Mouse (Mus musculus) spleen, adult 2 months (tissue): Measurements from ENCODE around the gene Zcwpw1. TPM values are rescaled to one million over a fixed set of nuclear protein-coding genes. Genes with fewer than 3 reads are reported as not detected.

ENCODE experiments used
- DNase-seq, 2 experiments: peaks; one replicate each; pipeline versions ENCODE4 v3.0.0 to v3.0.0-alpha.2; 2012 to 2021; ENCODE audit warnings: low spot score in 2 of 2, low read depth in 1 of 2
- H3K27ac ChIP-seq: fragments of 200-500 bp; 2 replicates; pipeline ENCODE4 v1.5.1; 2012; ENCODE audit warnings: low read length, inconsistent platforms; ENCODE audit not compliant: insufficient read depth
- H3K27me3 ChIP-seq: fragments of 200-500 bp; 2 replicates; pipeline ENCODE4 v1.6.1; 2012; ENCODE audit warnings: mild to moderate bottlenecking, moderate library complexity, low read length, inconsistent platforms; ENCODE audit not compliant: control insufficient read depth, insufficient read depth
- H3K36me3 ChIP-seq: fragments of 200-500 bp; 2 replicates; pipeline ENCODE4 v1.6.1; 2012; ENCODE audit warnings: mild to moderate bottlenecking, low read length, inconsistent platforms; ENCODE audit not compliant: control insufficient read depth, insufficient read depth
- H3K4me1 ChIP-seq: fragments of 200-500 bp; 2 replicates; pipeline ENCODE4 v1.6.1; 2011; ENCODE audit warnings: inconsistent platforms; ENCODE audit not compliant: control insufficient read depth, insufficient read depth, insufficient read length
- H3K4me3 ChIP-seq: fragments of 200-500 bp; 2 replicates; pipeline ENCODE4 v1.5.1; 2011; ENCODE audit warnings: mild to moderate bottlenecking, inconsistent platforms; ENCODE audit not compliant: insufficient read depth, insufficient read length; ENCODE audit errors: extremely low read depth
- CTCF ChIP-seq: fragments of 200-500 bp; IDR thresholded peaks from 2 replicates; pipeline ENCODE4 v1.5.1; 2011; ENCODE audit warnings: mild to moderate bottlenecking, inconsistent platforms; ENCODE audit not compliant: insufficient read depth, insufficient read length, insufficient replicate concordance; ENCODE audit errors: extremely low read depth
- POLR2A ChIP-seq: fragments of 200-500 bp; IDR thresholded peaks from 2 replicates; pipeline ENCODE4 v1.6.1; 2011; ENCODE audit warnings: low read depth, low read length, inconsistent platforms
- WGBS: fragments of 180-500 bp; shearing (Covaris S2); methylation state at CpG from one replicate; pipeline ENCODE4 v1.1.7; 2018; 5-methylcytosine and 5-hydroxymethylcytosine counted together
- polyA plus RNA-seq: library from polyadenylated mRNA; depleted of rRNA; stranded (reverse); fragments of >200 nt; gene quantifications from 2 replicates; pipeline ENCODE4 v1.2.3, GENCODE M21; 2012

Zcwpw1 gene
- polyA plus RNA-seq, 1 experiment, result 1.6 TPM

DNA sequence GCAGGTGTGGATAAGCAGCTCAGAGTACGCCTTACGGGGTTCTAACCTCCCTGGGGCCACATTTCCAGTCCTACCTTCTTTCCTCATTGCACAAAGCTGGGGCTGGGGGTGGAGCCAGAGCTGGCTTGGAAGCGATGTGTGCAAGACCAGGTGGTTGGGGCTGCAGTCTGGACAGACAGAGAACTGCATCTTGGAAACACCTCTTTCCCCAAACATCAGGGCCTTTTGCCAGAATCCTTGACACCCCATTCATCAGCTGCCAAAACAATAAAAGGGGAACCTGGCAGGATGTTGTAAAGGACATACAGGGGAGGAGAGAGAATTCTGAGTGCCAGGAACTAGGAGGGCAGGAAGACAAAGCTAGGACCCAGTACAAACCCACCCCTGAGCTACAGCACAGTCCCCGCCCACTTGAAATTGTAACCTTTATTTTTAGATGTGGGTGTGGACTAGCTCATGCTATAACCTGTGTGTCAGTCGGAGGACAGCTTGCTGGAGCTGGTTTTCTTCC, 11.1 kb upstream of the Zcwpw1 start:
- Histone ChIP-seq H3K4me3 (no peak overlapping the region), H3K27ac (peak overlapping the region; percentile 27), H3K27me3 (no peaks in the 10 kb centered on the region), H3K36me3 (peaks cover 2% of the 10 kb centered on the region), H3K4me1 (peaks cover 9% of the 10 kb centered on the region)
- WGBS, result 12% methylated on average over 5 of the region's 5 CpGs
- TF ChIP-seq CTCF, result no peak
- no peak for TF ChIP-seq POLR2A
- DNase-seq, result no peak

DNA sequence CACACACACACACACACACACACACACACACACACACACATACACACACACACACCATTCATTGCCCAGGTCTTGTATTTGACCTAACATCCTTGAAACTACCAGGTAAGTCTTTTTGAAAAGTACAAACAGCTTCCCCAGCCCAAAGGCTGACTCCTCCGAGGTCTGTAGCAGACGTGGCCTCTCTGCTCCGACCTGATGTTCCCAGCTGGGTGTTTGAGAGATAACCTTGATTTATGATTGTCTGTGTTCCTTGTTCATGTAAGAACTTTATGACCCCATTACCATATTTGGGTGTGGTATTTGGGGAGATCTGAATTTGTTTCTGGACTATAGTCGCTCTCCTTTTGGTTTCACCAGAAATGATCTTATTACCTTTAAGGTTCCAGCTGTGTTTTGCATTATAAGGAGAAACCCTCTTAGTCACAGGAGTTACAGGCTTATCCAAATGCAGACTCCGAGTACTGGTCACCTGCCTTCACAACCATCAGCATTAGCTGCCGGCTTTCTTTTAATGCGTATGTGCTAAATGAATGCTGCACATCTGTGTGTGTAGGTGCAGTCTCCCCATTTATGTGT, 10.2 kb upstream of the Zcwpw1 start:
- no peak overlapping the region for H3K27ac ChIP-seq
- WGBS, result 82% methylated on average over 7 of the region's 7 CpGs
- H3K36me3 ChIP-seq, result peaks cover 11% of the 10 kb centered on the region
- TF ChIP-seq POLR2A, result no peak
- no peak for TF ChIP-seq CTCF
- no peak for DNase-seq
- H3K4me3 ChIP-seq, result no peak overlapping the region
- H3K27me3 ChIP-seq, result no peaks in the 10 kb centered on the region
- H3K4me1 ChIP-seq, result peaks cover 9% of the 10 kb centered on the region

- H3K27me3 ChIP-seq, result no peaks in the 10 kb centered on the region
- peak within 1 kb of the TSS; percentile 71 for H3K4me3 ChIP-seq
- TF ChIP-seq CTCF (no peak), POLR2A (peak; percentile 66)
- WGBS, result under 1% methylated on average over 30 of the region's 31 CpGs
- peaks cover 18% of the 10 kb centered on the region for H3K36me3 ChIP-seq
- peak; percentile 87 to 94 for DNase-seq
- peak within 1 kb of the TSS; percentile 73 for H3K27ac ChIP-seq
- peaks cover 10% of the 10 kb centered on the region for H3K4me1 ChIP-seq
These were observed 9.0 kb upstream of the Zcwpw1 start, which contains the start of gene Ppp1r35 for GRCm38 (mm10) chr5:137778635-137779034. Ppp1r35 (plus strand) TSS chr5:137778849.

- TF ChIP-seq CTCF (no peak), POLR2A (no peak)
- peak overlapping the region; percentile 73 for H3K27ac ChIP-seq
- DNase-seq, result no peak
- peaks cover 16% of the 10 kb centered on the region for H3K4me1 ChIP-seq
- peak overlapping the region; percentile 71 for H3K4me3 ChIP-seq
- H3K27me3 ChIP-seq, result no peaks in the 10 kb centered on the region
- WGBS, result under 1% methylated on average over 80 of the region's 83 CpGs
- H3K36me3 ChIP-seq, result peaks cover 21% of the 10 kb centered on the region
These were observed 8.3 kb upstream of the Zcwpw1 start for GRCm38 (mm10) chr5:137779053-137779933.

- 91% methylated on average over 7 of the region's 7 CpGs for WGBS
These were observed 5.9 kb upstream of the Zcwpw1 start for GRCm38 (mm10) chr5:137781661-137782060.

GRCm38 (mm10) chr5:137782776-137783522, 4.6 kb upstream of the Zcwpw1 start:
- Histone ChIP-seq H3K4me3 (no peak overlapping the region), H3K4me1 (peaks cover 19% of the 10 kb centered on the region), H3K27me3 (no peaks in the 10 kb centered on the region), H3K27ac (no peak overlapping the region), H3K36me3 (peaks cover 22% of the 10 kb centered on the region)
- no peak for DNase-seq
- TF ChIP-seq POLR2A (no peak), CTCF (no peak)
- WGBS, result 78% methylated on average over 13 of the region's 13 CpGs

More at GRCm38 (mm10) chr5:137781661-137782060, 5.9 kb upstream of the Zcwpw1 start:
- H3K36me3 ChIP-seq, result peaks cover 22% of the 10 kb centered on the region
- DNase-seq, result no peak
- H3K27ac ChIP-seq, result no peak overlapping the region
- no peaks in the 10 kb centered on the region for H3K27me3 ChIP-seq
- H3K4me1 ChIP-seq, result peaks cover 22% of the 10 kb centered on the region
- TF ChIP-seq CTCF (no peak), POLR2A (no peak)
- no peak overlapping the region for H3K4me3 ChIP-seq
